Mouse (Mus musculus) heart, postnatal 36 days (tissue): ENCODE results near the gene Ksr2. TPM values are rescaled to one million over a fixed set of nuclear protein-coding genes. Genes with fewer than 3 reads are reported as not detected.

Experiments used
- DNase-seq, 2 experiments: peaks; one replicate each; pipeline ENCODE4 v3.0.0; 2021 to 2022
- intact Hi-C: fragments of 180-260 bp; cut with DNase I; formaldehyde crosslinking; loops from one replicate; pipeline ENCODE4 v1.15.1; 2025
- total RNA-seq, 2 experiments: library from RNA; stranded (reverse); gene quantifications; 2 replicates each; pipeline ENCODE4 v1.2.3; 2021

Ksr2 gene
- total RNA-seq, 2 experiments from 2014 or later, result 0.11 TPM; not detected in 1

DNA sequence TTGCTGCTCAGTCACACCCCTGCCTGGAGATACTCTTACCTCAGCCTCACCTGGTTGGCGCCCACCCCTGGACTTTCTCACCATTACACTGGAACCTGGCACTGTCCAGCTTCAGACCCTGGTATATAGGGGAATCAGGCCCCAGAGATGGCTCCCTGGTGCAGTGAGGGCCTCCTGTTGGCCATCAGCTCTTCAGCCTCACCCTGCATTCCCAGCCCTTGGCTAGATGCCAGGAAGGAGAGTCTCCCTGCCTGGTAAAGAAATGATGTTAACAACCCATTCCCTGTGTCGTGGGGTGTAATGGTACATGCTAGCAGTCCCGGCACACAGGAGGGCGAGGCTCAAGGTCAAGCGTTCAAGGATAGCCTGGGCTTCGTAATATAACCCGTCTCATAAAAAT is 256.0 kb downstream of the Ksr2 start:
- no peak for DNase-seq
- intact Hi-C loops, result no loop called here

GRCm38 (mm10) chr5:117671362-117671761 is 257.6 kb downstream of the Ksr2 start:
- no peak for DNase-seq
- intact Hi-C loops, result no loop called here

DNA sequence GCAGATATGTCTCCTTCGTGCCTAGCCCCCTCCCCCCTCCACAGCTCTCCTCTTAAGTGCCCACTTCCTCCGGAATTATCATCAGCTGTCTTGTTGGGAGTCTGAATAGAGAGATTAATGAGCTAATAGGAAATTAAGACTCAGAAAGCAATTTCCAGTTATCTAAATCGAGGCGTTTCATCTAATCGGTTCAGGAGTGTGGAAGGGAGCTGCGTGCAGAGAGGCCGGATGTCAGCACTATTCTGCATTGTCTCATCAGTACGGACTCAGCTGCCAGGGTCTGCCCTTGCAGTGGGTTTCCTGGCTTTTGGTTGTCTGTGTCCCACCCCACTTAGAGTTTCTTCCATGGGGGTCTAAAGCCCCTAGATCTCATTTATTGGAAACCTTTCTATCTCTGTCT is 262.0 kb downstream of the Ksr2 start:
- intact Hi-C loops, result no loop called here
- no peak for DNase-seq

DNA sequence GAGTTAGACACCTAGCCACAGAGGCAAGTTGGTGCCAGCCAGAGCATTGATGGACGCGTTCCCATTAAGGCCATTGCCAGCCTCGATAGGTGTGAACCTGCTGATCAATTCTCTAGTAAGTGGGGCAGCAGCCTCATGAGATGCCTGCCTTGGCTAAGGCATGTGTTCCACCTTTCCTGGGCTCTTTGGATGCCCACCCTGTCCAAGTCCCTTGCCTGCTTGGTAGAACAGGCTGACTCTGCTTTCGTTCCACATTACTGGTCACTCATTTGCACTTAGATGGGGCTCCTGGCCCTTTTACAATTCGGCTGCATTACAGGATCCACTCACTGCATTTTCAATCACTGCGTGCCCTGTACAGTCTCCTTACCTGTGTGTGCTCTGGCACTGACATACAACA is 263.4 kb downstream of the Ksr2 start:
- intact Hi-C loops, result no loop called here
- no peak for DNase-seq

DNA sequence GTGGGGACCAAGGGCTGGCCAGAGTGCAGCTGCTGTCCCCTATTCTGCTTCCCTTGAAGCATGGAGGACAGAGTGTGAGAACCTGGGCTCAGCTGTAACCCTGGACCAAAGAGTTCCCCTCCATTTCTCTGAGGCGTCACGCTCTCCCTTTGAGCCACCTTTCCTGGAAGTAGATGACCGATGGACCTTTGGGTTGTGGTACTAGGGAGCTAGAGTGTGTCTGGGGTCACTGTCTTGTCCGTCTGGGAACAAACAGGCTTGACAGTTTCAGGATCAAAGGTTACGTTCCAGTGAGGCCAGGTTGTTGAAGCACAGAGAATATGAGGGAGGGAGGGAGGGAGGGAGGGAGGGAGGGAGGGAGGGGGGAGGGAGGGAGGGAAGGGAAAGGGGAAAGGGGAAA is 264.6 kb downstream of the Ksr2 start:
- intact Hi-C loops, result no loop called here
- DNase-seq, result no peak

DNA sequence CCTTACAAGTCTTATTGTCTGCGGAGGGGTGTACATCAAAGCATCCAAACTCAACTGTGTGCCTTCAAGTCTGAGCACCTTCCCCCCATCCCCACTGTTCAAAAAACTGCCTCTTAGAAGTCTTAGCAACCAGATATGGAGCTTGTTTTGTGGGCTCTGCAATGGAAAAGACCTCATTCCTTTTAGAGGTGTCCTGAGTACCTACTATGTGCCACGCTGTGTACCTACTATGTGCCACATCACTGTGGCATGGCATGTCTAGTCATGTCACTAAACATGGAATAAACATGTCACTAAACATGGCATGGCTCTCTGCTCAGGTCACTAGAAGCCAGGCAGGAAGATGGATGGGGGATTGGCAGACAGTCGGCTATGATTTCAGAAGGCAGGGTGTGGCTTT is 268.4 kb downstream of the Ksr2 start:
- DNase-seq, result no peak
- intact Hi-C loops, result no loop called here

- DNase-seq, result no peak
- intact Hi-C loops, result no loop called here
Observed at GRCm38 (mm10) chr5:117684491-117684890, 270.7 kb downstream of the Ksr2 start.

- DNase-seq, result no peak
- intact Hi-C loops, result no loop called here
Observed at GRCm38 (mm10) chr5:117687770-117688352, 274.1 kb downstream of the Ksr2 start.

- no peak for DNase-seq
- intact Hi-C loops, result no loop called here
Observed at GRCm38 (mm10) chr5:117688738-117689137, 274.9 kb downstream of the Ksr2 start.

DNA sequence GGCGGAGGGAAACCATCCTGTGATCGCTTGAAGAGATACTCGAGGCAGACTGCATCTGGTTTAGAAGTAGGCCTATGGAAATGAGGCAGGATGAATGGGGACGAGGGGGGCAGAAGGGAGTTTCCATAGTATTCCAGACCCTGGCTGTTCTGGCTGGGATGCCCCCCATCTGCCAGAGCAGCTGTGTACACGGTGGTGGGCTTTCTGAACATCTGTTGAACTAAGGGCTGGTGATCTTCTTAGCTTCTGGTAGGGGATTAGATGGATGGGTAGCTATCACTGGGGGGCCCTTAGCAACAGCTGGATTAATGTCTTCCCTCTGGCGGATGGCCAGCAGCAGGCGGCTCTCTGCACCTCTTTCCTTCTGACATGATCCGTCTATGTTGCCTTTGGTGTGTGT is 276.0 kb downstream of the Ksr2 start:
- intact Hi-C loops, result no loop called here

DNA sequence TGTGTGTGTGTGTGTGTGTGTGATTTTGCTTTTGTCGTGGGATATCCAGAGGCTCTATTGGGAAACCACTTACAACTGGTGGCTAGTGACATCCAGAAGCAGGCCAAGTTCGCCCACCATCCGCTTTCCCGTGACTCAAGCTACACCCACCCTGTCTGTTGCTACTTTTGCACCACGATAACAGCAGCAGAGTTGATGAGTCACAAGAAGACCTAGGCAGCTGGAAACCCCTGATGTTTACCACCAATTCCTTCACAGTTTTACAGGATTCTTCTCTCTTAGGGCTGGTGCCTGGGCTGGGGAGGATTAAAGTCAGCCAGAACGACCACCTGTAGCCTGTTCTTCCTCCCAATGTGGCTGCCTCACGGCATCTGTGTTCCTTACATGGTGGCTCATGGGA is 277.5 kb downstream of the Ksr2 start:
- DNase-seq, result no peak
- intact Hi-C loops, result no loop called here

More for the DNA sequence above, 276.0 kb downstream of the Ksr2 start:
- no peak for DNase-seq

DNA sequence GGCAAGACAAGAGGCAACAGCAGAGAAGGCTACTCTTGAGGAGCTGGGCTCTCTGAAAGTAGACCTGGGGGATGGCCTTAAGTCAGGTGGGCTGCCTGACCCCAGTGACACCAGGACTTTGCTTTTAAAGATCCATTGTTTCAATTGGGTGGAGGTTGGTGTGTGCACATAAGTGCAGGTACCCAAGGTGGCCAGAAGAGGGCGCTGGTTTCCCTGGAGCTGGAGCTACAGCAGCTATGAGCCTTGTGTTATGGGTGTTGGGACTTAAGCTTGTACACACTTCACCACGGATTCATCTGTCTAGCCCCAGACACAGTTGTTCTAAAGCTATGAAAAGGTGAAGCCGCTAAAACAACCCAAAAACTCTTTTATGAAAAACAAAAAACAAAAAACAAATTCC is 279.8 kb downstream of the Ksr2 start:
- no peak for DNase-seq
- intact Hi-C loops, result no loop called here

DNA sequence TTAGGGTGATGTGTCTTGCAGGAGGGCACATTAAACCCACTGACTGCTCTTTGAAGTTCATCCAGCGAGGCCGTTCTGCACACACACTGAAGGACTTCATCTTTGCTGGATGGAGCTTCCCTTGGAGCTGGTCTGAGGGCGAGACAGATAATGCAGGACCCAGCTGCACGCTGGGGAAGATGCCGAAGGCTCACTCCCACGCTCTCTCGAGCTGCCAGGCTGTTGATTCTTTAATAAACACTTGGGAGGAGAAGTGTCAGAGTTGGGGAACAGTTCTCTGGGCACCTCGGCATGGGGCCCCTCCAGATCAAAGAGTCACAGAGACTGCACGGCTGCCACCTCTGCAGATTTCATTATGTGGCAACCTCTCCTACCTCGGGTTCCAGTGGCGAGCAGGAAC is 280.8 kb downstream of the Ksr2 start:
- intact Hi-C loops, result no loop called here
- no peak for DNase-seq

DNA sequence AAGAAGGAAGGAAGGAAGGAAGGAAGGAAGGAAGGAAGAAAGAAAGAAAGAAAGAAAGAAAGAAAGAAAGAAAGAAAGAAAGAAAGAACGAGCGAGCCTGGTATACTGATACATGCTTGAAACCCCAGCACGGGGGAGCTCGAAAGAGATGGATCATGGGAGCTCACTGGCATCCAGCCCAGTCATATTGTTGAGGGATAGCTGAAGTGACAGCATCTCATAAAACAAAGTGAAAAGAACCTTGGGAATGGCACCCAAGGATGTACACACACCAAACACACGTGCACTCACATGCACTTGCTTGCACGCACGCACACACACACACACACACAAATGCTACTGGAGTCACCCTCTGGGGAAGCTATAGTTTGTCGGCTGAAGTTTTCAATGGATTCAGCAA is 282.6 kb downstream of the Ksr2 start:
- intact Hi-C loops, result no loop called here
- DNase-seq, result no peak

- intact Hi-C loops, result no loop called here
- no peak for DNase-seq
Observed at GRCm38 (mm10) chr5:117697589-117697988, 283.8 kb downstream of the Ksr2 start.

GRCm38 (mm10) chr5:117704371-117704770 is 290.6 kb downstream of the Ksr2 start:
- intact Hi-C loops, result no loop called here
- DNase-seq, result no peak

DNA sequence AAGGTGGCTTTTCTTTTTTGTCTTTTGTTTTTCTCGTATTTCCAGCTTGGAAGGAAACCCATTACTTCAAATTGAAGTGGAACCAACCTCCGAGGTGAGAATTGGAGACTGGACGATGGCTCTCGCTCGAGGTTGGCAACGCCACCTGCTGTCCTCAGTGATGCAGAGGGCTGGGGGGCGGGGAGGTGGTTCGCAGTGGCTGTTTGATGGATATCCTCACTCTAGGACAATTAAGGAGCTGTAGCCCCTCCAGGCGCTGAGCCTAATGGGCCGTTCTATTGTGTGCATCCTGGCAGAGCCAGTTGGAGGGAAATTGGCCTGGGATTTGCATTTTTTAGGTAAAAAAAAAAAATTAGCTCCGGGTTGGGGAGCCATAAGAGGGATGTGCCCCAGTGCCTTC is 292.8 kb downstream of the Ksr2 start:
- DNase-seq, result no peak
- intact Hi-C loops, result no loop called here

- no peak for DNase-seq
- intact Hi-C loops, result no loop called here
Observed at GRCm38 (mm10) chr5:117709306-117709705, 295.5 kb downstream of the Ksr2 start.

GRCm38 (mm10) chr5:117711636-117712035 is 297.8 kb downstream of the Ksr2 start:
- DNase-seq, result no peak
- intact Hi-C loops, result no loop called here

DNA sequence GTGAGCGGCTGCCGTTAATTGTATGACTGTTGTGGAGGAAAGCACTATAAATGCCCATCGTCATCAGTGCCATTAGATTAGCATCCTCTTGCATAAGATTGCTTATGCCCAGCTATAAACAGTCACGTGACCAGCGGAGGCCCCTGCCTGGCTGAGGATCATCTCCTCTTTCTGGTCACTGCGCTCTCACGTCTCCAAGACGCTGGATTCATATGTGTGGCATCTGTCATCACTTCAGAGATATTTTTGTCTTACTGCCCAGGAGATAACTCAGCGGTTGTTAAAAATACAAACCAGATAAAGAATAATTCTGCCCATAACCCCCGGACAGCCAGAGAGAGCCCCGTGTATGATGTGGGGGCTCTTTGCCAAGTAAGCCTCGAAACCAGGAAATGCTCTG is 298.4 kb downstream of the Ksr2 start:
- intact Hi-C loops, result no loop called here
- DNase-seq, result peak in 1 of 2 experiments; percentile 19

GRCm38 (mm10) chr5:117717120-117717519 is 303.3 kb downstream of the Ksr2 start:
- DNase-seq, result peak; percentile 5 to 6
- intact Hi-C loops, result no loop called here

GRCm38 (mm10) chr5:117723316-117723715 is 309.5 kb downstream of the Ksr2 start:
- no peak for DNase-seq
- intact Hi-C loops, result no loop called here

GRCm38 (mm10) chr5:117726548-117726947 is 312.7 kb downstream of the Ksr2 start:
- DNase-seq, result no peak
- intact Hi-C loops, result no loop called here
